Mouse (Mus musculus) erythroblast, embryonic 14.5 days (primary cell): ENCODE measurements at regions not wholly inside any gene's neighbourhood (a gene's known extent, or its start where the extent isn't known, plus 50 kb on each side); places are given as distances from the start of the nearest gene placed in this dataset.

Experiments used
- H3K27me3 ChIP-seq: 2 replicates; pipeline ENCODE4 v1.6.1; 2012; ENCODE audit warnings: inconsistent platforms; ENCODE audit not compliant: control insufficient read depth
- H3K36me3 ChIP-seq: 2 replicates; pipeline ENCODE4 v1.6.1; 2012; ENCODE audit warnings: mild to moderate bottlenecking, inconsistent platforms; ENCODE audit not compliant: control insufficient read depth
- H3K4me1 ChIP-seq: 2 replicates; pipeline ENCODE4 v1.6.1; 2012; ENCODE audit warnings: inconsistent platforms; ENCODE audit not compliant: control insufficient read depth
- H3K4me3 ChIP-seq: replicated peaks from 2 replicates; pipeline ENCODE3; 2012; ENCODE audit warnings: moderate library complexity, mild to moderate bottlenecking, inconsistent platforms
- H3K9me3 ChIP-seq: 2 replicates; pipeline ENCODE4 v1.6.1; 2012; ENCODE audit warnings: low read length, inconsistent platforms, mixed read lengths; ENCODE audit not compliant: control insufficient read depth
- GATA1 ChIP-seq: IDR thresholded peaks from 2 replicates; pipeline ENCODE4 v1.6.1; 2012; ENCODE audit warnings: low read length, inconsistent platforms, mixed read lengths
- TAL1 ChIP-seq: IDR thresholded peaks from 3 replicates; pipeline ENCODE4 v1.6.1; 2012; ENCODE audit warnings: low read length, inconsistent platforms, mixed read lengths

GRCm38 (mm10) chr1:79379736-79380135, 60.2 kb downstream of the Scg2 start:
- H3K4me3 ChIP-seq = no peak overlapping the region
- H3K9me3 ChIP-seq = no peaks in the 10 kb centered on the region
- TF ChIP-seq TAL1 (no peak), GATA1 (no peak)
- no peaks in the 10 kb centered on the region for H3K27me3 ChIP-seq
- no peaks in the 10 kb centered on the region for H3K36me3 ChIP-seq
- H3K4me1 ChIP-seq = no peaks in the 10 kb centered on the region

- TF ChIP-seq TAL1 (no peak), GATA1 (no peak)
- Histone ChIP-seq H3K4me1 (no peaks in the 10 kb centered on the region), H3K9me3 (no peaks in the 10 kb centered on the region; the same call in 1 of the 2 replicates), H3K27me3 (no peaks in the 10 kb centered on the region), H3K4me3 (no peak overlapping the region), H3K36me3 (no peaks in the 10 kb centered on the region)
These were observed 65.1 kb downstream of the Scg2 start for GRCm38 (mm10) chr1:79374811-79375210.

GRCm38 (mm10) chr1:79357291-79358045, 82.5 kb downstream of the Scg2 start:
- no peaks in the 10 kb centered on the region for H3K4me1 ChIP-seq
- 0 out of 2 replicates have a peak, but pooled peaks cover 3% of the 10 kb centered on the region for H3K9me3 ChIP-seq
- H3K36me3 ChIP-seq = no peaks in the 10 kb centered on the region
- H3K27me3 ChIP-seq = no peaks in the 10 kb centered on the region
- no peak overlapping the region for H3K4me3 ChIP-seq
- TF ChIP-seq TAL1 (no peak), GATA1 (no peak)

- Histone ChIP-seq H3K36me3 (no peaks in the 10 kb centered on the region), H3K4me3 (no peak overlapping the region), H3K9me3 (peaks cover 3% of the 10 kb centered on the region; the same call in 1 of the 2 replicates), H3K27me3 (no peaks in the 10 kb centered on the region), H3K4me1 (no peaks in the 10 kb centered on the region)
- TF ChIP-seq TAL1 = no peak
- TF ChIP-seq GATA1 = no peak
These were observed 93.4 kb downstream of the Scg2 start for GRCm38 (mm10) chr1:79346511-79346910.

GRCm38 (mm10) chr1:79335480-79336114, 104.3 kb downstream of the Scg2 start:
- Histone ChIP-seq H3K4me1 (no peaks in the 10 kb centered on the region), H3K4me3 (no peak overlapping the region), H3K27me3 (no peaks in the 10 kb centered on the region), H3K9me3 (no peaks in the 10 kb centered on the region; the same call in 1 of the 2 replicates), H3K36me3 (no peaks in the 10 kb centered on the region)
- TF ChIP-seq TAL1 (no peak), GATA1 (no peak)

GRCm38 (mm10) chr1:79317194-79317593, 122.7 kb downstream of the Scg2 start:
- no peaks in the 10 kb centered on the region for H3K27me3 ChIP-seq
- H3K4me3 ChIP-seq = no peak overlapping the region
- no peaks in the 10 kb centered on the region for H3K36me3 ChIP-seq
- no peak for TF ChIP-seq TAL1
- no peak for TF ChIP-seq GATA1
- no peaks in the 10 kb centered on the region for H3K4me1 ChIP-seq
- H3K9me3 ChIP-seq = peaks cover 3% of the 10 kb centered on the region; the same call in 1 of the 2 replicates

GRCm38 (mm10) chr1:79314774-79315173, 125.1 kb downstream of the Scg2 start:
- H3K27me3 ChIP-seq = no peaks in the 10 kb centered on the region
- TF ChIP-seq GATA1 (0 out of 2 replicates have a peak, but pooled peaks have one; percentile 16), TAL1 (no peak)
- H3K9me3 ChIP-seq = peaks cover 2% of the 10 kb centered on the region; the same call in 1 of the 2 replicates
- H3K4me3 ChIP-seq = no peak overlapping the region
- H3K36me3 ChIP-seq = no peaks in the 10 kb centered on the region
- no peaks in the 10 kb centered on the region for H3K4me1 ChIP-seq

- H3K4me1 ChIP-seq = no peaks in the 10 kb centered on the region
- no peak overlapping the region for H3K4me3 ChIP-seq
- TF ChIP-seq TAL1 = no peak
- no peak for TF ChIP-seq GATA1
These were observed 127.8 kb downstream of the Scg2 start for GRCm38 (mm10) chr1:79312153-79312552.

GRCm38 (mm10) chr1:79303602-79304001, 136.3 kb downstream of the Scg2 start:
- H3K27me3 ChIP-seq = no peaks in the 10 kb centered on the region
- H3K4me3 ChIP-seq = no peak overlapping the region
- no peaks in the 10 kb centered on the region for H3K36me3 ChIP-seq
- TF ChIP-seq TAL1 (no peak), GATA1 (no peak)
- peaks cover 7% of the 10 kb centered on the region for H3K9me3 ChIP-seq
- H3K4me1 ChIP-seq = no peaks in the 10 kb centered on the region

More at GRCm38 (mm10) chr1:79312153-79312552, 127.8 kb downstream of the Scg2 start:
- peaks cover under 1% of the 10 kb centered on the region; the same call in 1 of the 2 replicates for H3K9me3 ChIP-seq
- no peaks in the 10 kb centered on the region for H3K36me3 ChIP-seq
- H3K27me3 ChIP-seq = no peaks in the 10 kb centered on the region
